Mouse (Mus musculus) brown adipose tissue, adult 24 weeks (tissue): Measurements from ENCODE around the gene Spns1. TPM values are rescaled to one million over a fixed set of nuclear protein-coding genes. Genes with fewer than 3 reads are reported as not detected.
"Not testable (repeated sequence)": the region's sequence is repeated elsewhere in the genome, so short reads cannot be mapped to it uniquely, and the experiment has no call there.

Experiments
- H3K27ac ChIP-seq: fragments of 200-500 bp; replicated peaks from 2 replicates; pipeline ENCODE4 v1.5.1; 2012; ENCODE audit warnings: low read depth, mild to moderate bottlenecking, low read length
- H3K4me1 ChIP-seq: fragments of 200-500 bp; 2 replicates; pipeline ENCODE4 v1.6.1; 2012; ENCODE audit warnings: low read length, mixed read lengths; ENCODE audit not compliant: control insufficient read depth, insufficient read depth, insufficient read length
- H3K4me3 ChIP-seq: fragments of 200-500 bp; 2 replicates; pipeline ENCODE4 v1.5.1; 2012; ENCODE audit warnings: low read depth, mild to moderate bottlenecking, low read length, moderate library complexity; ENCODE audit not compliant: insufficient read depth
- polyA plus RNA-seq: library from polyadenylated mRNA; stranded (reverse); fragments of >200 nt; gene quantifications from 2 replicates; pipeline ENCODE4 v1.2.4, GENCODE M21; 2012; ENCODE audit not compliant: missing spikeins, insufficient read depth, insufficient read length

The Spns1 gene
- polyA plus RNA-seq, 1 experiment = 10.1 TPM

- H3K27ac ChIP-seq, H3K4me1 ChIP-seq, H3K4me3 ChIP-seq: not testable (repeated sequence)
Observed at GRCm38 (mm10) chr7:126392086-126392884, 15.0 kb upstream of the Spns1 start.

- H3K4me1 ChIP-seq = no peaks in the 10 kb centered on the region
- no peak overlapping the region for H3K27ac ChIP-seq
- no peak overlapping the region for H3K4me3 ChIP-seq
Observed at GRCm38 (mm10) chr7:126388185-126388584, 10.9 kb upstream of the Spns1 start.

- Histone ChIP-seq H3K4me1 (no peaks in the 10 kb centered on the region), H3K27ac (no peak overlapping the region), H3K4me3 (no peak overlapping the region)
Observed at GRCm38 (mm10) chr7:126383565-126383964, 6.3 kb upstream of the Spns1 start.

DNA sequence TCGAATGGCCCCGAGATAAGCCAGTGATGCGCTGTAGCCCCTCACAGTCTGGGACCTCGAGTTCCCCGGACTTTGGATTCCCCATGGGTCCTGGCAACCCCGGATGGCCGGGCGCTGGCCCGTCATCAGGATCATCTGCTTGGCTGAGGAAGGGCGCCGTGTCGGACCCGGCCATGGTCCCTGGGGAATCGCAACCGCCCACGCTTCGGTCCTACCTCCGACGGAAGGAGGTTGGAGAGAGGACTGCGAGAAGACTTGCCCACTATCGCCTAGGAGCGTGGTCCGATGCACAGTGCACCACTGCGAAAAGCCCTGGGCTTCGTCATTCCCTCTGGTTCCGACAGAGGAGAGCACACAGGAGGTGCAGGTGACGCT is 360 bp downstream of the Spns1 start:
- Histone ChIP-seq H3K4me3 (peak overlapping the region; percentile 69), H3K27ac (0 out of 2 replicates have a peak overlapping the region, but pooled peaks have one; percentile 6), H3K4me1 (peaks cover 9% of the 10 kb centered on the region)

DNA sequence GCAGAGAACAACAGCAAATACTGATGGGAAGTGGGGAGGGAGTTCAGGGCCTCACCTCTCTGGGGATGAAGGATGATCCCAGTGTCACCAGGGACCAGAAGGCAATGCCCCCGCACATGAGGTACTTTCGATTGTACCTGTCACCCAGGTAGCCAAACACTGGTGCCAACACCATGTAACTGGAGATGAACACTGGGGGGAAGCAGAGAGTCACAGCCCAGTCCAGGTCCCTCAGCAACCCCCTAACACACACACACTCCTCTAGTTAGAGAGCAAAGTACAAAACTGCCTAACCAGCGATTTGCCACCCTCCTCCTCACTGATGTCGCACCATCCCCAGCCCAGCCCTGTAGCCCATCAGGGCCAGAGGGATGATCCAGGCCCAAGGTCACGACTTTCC is 2.2 kb downstream of the Spns1 start:
- no peak overlapping the region for H3K27ac ChIP-seq
- H3K4me1 ChIP-seq = peaks cover 9% of the 10 kb centered on the region
- no peak overlapping the region for H3K4me3 ChIP-seq

DNA sequence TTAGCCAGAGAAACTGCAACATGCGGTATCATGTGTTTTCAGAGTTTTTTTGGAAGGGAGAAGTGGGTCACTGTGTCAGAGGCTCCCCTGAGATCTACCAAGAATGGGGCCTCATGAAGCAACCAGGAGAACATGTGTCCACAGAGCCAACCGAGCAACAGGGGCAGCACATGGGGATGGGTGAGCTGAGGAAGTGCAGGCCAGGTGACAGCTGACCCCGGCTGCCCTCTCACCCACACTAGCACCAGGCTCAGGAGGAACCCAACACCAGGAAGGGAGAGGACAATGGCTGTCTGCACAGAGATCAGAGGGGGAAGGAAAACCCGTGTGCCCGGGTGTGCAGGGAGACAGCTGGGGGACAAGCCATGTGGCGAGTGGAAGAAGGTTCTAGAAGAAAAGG is 2.7 kb downstream of the Spns1 start:
- Histone ChIP-seq H3K4me1 (peaks cover 9% of the 10 kb centered on the region), H3K4me3 (no peak overlapping the region), H3K27ac (no peak overlapping the region)

DNA sequence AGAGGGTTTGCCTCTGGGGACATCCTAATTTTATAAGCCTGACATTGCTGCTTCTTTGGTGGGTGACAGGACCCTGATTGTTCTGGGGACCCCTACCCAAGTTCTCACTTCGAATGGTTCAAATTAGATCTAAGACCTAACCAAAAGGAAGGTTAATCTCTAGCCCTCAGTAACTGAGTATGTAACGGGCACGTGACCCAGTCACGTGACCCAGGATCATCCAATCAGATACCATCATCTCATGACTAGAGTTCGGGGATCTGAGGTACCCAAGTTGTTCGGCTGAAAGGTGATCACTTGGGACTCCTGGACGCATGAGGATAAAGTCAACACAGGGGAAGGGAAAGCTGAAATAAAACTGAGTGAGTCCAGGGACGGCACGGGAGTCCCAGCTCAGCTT is 4.2 kb downstream of the Spns1 start:
- H3K4me1 ChIP-seq = peaks cover 9% of the 10 kb centered on the region
- H3K4me3 ChIP-seq = no peak overlapping the region
- H3K27ac ChIP-seq = no peak overlapping the region

GRCm38 (mm10) chr7:126369393-126369792 is 7.9 kb downstream of the Spns1 start, which contains the start of gene Lat:
Gene Lat, minus strand, starts transcription at chr7:126369570.
- H3K4me1 ChIP-seq = no peaks in the 10 kb centered on the region
- no peak within 1 kb of the TSS for H3K27ac ChIP-seq
- no peak within 1 kb of the TSS for H3K4me3 ChIP-seq

GRCm38 (mm10) chr7:126368367-126368766 is 8.9 kb downstream of the Spns1 start:
- Histone ChIP-seq H3K4me3 (no peak overlapping the region), H3K27ac (no peak overlapping the region), H3K4me1 (no peaks in the 10 kb centered on the region)

GRCm38 (mm10) chr7:126367636-126368035 is 9.6 kb downstream of the Spns1 start:
- Histone ChIP-seq H3K4me1 (no peaks in the 10 kb centered on the region), H3K27ac (no peak overlapping the region), H3K4me3 (no peak overlapping the region)

GRCm38 (mm10) chr7:126363038-126363437 is 14.2 kb downstream of the Spns1 start:
- no peaks in the 10 kb centered on the region for H3K4me1 ChIP-seq
- no peak overlapping the region for H3K27ac ChIP-seq
- no peak overlapping the region for H3K4me3 ChIP-seq

GRCm38 (mm10) chr7:126359049-126359448 is 18.2 kb downstream of the Spns1 start:
- Histone ChIP-seq H3K4me3 (no peak overlapping the region; the same call in 1 of the 2 replicates), H3K4me1 (no peaks in the 10 kb centered on the region)

GRCm38 (mm10) chr7:126358413-126358812 is 18.8 kb downstream of the Spns1 start:
- H3K4me1 ChIP-seq = no peaks in the 10 kb centered on the region
- H3K27ac ChIP-seq = no peak overlapping the region
- H3K4me3 ChIP-seq = no peak overlapping the region

More at GRCm38 (mm10) chr7:126359049-126359448, 18.2 kb downstream of the Spns1 start:
- H3K27ac ChIP-seq = no peak overlapping the region

- no peak overlapping the region for H3K27ac ChIP-seq
- H3K4me3 ChIP-seq = no peak overlapping the region
- H3K4me1 ChIP-seq = no peaks in the 10 kb centered on the region
Observed at GRCm38 (mm10) chr7:126357838-126358237, 19.4 kb downstream of the Spns1 start.

DNA sequence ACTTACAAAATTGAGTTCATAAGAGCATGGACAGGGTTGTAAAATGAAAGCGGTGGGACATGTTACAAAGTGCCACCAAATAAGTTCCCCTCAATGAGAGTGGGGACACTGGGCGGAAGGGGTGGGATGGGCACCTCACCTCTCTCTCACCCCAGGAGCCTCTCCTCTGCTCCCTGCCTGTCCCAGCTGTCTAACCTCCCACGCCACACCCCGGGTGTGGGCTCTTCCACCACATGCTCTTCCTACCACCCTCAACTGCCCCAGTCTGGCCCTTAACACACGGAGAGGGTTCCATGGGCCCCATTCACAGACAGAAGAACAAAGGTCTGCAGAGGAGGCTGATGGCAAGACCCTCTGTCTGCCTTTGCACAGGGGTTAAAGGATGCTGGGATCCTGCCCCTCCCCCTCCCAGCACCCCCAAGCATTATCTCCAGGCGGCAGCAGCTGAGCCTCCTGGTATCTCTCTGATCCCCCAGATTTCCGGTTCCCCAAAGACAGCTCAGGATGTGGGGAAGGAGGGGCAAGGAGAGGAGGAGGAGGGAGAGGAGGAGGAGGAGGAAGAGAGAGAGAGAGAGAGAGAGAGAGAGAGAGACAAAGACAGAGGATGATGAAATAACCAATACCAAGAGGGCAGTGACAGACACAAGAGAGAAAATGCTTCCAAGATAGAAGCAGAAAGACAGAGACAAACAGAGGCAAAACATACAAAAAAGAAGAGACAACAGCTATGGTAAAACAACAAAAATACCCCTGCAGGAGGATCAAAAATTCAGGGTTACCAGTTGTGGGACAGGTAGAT is 20.3 kb downstream of the Spns1 start:
- Histone ChIP-seq H3K27ac (no peak overlapping the region), H3K4me3 (no peak overlapping the region), H3K4me1 (no peaks in the 10 kb centered on the region)
